Mouse (Mus musculus) lung, postnatal 0 days (tissue): ENCODE results near the gene Arhgap10.

Source experiments
- CTCF ChIP-seq: IDR thresholded peaks from 2 replicates; pipeline ENCODE4 v1.5.1; 2016; ENCODE audit warnings: antibody characterized with exemption, mild to moderate bottlenecking
- EP300 ChIP-seq: IDR thresholded peaks from 2 replicates; pipeline ENCODE4 v1.6.1; 2016; ENCODE audit warnings: antibody characterized with exemption, mild to moderate bottlenecking, control low read depth

DNA sequence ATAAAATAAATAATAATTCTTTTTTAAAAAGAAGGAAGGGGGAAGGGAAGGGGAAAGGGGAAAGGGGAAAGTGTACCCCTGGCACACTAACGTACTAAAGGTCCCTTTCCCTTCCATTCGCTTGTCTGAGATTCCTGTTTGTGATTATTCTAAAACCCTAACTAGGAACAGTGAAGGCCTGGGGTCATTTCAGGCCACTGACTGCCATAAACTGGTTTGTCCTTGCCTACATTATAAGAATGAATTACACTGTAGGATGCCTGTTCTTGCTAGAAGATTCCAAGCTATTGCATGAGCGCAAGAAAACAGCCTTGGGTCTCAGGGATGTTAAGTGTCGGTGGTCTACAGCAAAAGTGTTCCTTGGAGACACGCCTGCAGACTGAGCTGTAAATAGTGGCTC lies 263.3 kb downstream of the Arhgap10 start:
- TF ChIP-seq CTCF (no peak), EP300 (no peak)
